Mouse (Mus musculus) lung, embryonic 16.5 days (tissue): Measurements from ENCODE around the gene Ube4b. TPM values are rescaled to one million over a fixed set of nuclear protein-coding genes. Genes with fewer than 3 reads are reported as not detected.
A peak's percentile ranks its signal among the peaks of the same experiment; 100 is the strongest.
"Not testable (repeated sequence)": the region's sequence is repeated elsewhere in the genome, so short reads cannot be mapped to it uniquely, and the experiment has no call there.

Source experiments
- ATAC-seq: fragments of 200-750 bp; cut with Nextera tagmentation; 2 replicates; pipeline ENCODE4 v1.8.0; 2017; ENCODE audit warnings: low read depth, mild to moderate bottlenecking, moderate library complexity
- H3K27ac ChIP-seq: fragments of 300-500 bp; sonication (generic); 2 replicates; pipeline ENCODE4 v1.5.1; 2014; ENCODE audit warnings: mild to moderate bottlenecking, control low read depth, low read length
- H3K27me3 ChIP-seq: fragments of 300-500 bp; sonication (generic); 2 replicates; pipeline ENCODE4 v1.6.1; 2014; ENCODE audit warnings: low read depth, low read length, mixed read lengths; ENCODE audit not compliant: control insufficient read depth, insufficient read depth
- H3K36me3 ChIP-seq: fragments of 300-500 bp; sonication (generic); 2 replicates; pipeline ENCODE4 v1.6.1; 2014; ENCODE audit warnings: low read length; ENCODE audit not compliant: control insufficient read depth, insufficient read depth
- H3K4me1 ChIP-seq: fragments of 300-500 bp; sonication (generic); replicated peaks from 2 replicates; pipeline ENCODE4 v1.6.1; 2014; ENCODE audit warnings: low read length, mixed read lengths; ENCODE audit not compliant: control insufficient read depth, insufficient read depth
- H3K4me2 ChIP-seq: fragments of 300-500 bp; sonication (generic); 2 replicates; pipeline ENCODE4 v1.6.1; 2014; ENCODE audit warnings: low read depth, low read length, control low read depth
- H3K4me3 ChIP-seq: fragments of 300-500 bp; sonication (generic); 2 replicates; pipeline ENCODE4 v1.5.1; 2014; ENCODE audit warnings: mild to moderate bottlenecking, low read length, control low read depth
- H3K9ac ChIP-seq: fragments of 300-500 bp; sonication (generic); 2 replicates; pipeline ENCODE4 v1.6.1; 2014; ENCODE audit warnings: low read length, control low read depth
- H3K9me3 ChIP-seq: fragments of 300-500 bp; sonication (generic); 2 replicates; pipeline ENCODE4 v1.6.1; 2016; ENCODE audit warnings: low read length; ENCODE audit not compliant: control insufficient read depth
- WGBS: fragments of 180-500 bp; shearing (Covaris S2); extraction: QIAGEN DNeasy Blood & Tissue Kit; methylation state at CpG from one replicate; pipeline ENCODE4 v1.1.7; 2014; 5-methylcytosine and 5-hydroxymethylcytosine counted together
- polyA plus RNA-seq: library from polyadenylated mRNA; unstranded; fragments of >200 nt; fragmentation: Nextera tagmentation; extraction: Ambion mirVana; gene quantifications from 2 replicates; pipeline ENCODE4 v1.2.1, GENCODE M21; 2015

Gene Ube4b
- 30.9 and 33.8 TPM in 2 replicates for polyA plus RNA-seq

- under 1% methylated on average over 44 of the region's 50 CpGs for WGBS
- peak; percentile 94 for ATAC-seq
- Histone ChIP-seq H3K9ac (peak within 1 kb of the TSS; percentile 95), H3K4me2 (peak within 1 kb of the TSS; percentile 91), H3K4me3 (peak within 1 kb of the TSS; percentile 95), H3K27ac (peak within 1 kb of the TSS; percentile 99), H3K9me3 (no peaks in the 10 kb centered on the region), H3K27me3 (no peaks in the 10 kb centered on the region), H3K4me1 (peaks cover 5% of the 10 kb centered on the region; the same call in 1 of the 2 replicates), H3K36me3 (no peaks in the 10 kb centered on the region)
These were observed at the start of gene Ube4b for GRCm38 (mm10) chr4:149426325-149427199. Gene Ube4b (minus strand): TSS chr4:149426749.

GRCm38 (mm10) chr4:149475096-149475495, 48.5 kb upstream of the Ube4b start:
- 51% methylated on average over 7 of the region's 7 CpGs for WGBS
- H3K27ac ChIP-seq, result no peak overlapping the region
- ATAC-seq, result no peak

GRCm38 (mm10) chr4:149469557-149469956, 43.0 kb upstream of the Ube4b start:
- Histone ChIP-seq H3K27me3 (no peaks in the 10 kb centered on the region), H3K4me1 (no peaks in the 10 kb centered on the region), H3K9me3 (no peaks in the 10 kb centered on the region), H3K27ac (no peak overlapping the region), H3K9ac (no peak overlapping the region), H3K36me3 (no peaks in the 10 kb centered on the region), H3K4me3 (no peak overlapping the region), H3K4me2 (no peak overlapping the region)
- WGBS, result 89% methylated on average over 3 of the region's 3 CpGs
- no peak for ATAC-seq

More at GRCm38 (mm10) chr4:149475096-149475495, 48.5 kb upstream of the Ube4b start:
- Histone ChIP-seq H3K36me3 (no peaks in the 10 kb centered on the region), H3K4me2 (no peak overlapping the region), H3K4me3 (no peak overlapping the region), H3K4me1 (no peaks in the 10 kb centered on the region), H3K9ac (no peak overlapping the region), H3K9me3 (no peaks in the 10 kb centered on the region), H3K27me3 (no peaks in the 10 kb centered on the region)

GRCm38 (mm10) chr4:149463435-149463950, 36.9 kb upstream of the Ube4b start:
- H3K4me2 ChIP-seq, result no peak overlapping the region
- H3K4me1 ChIP-seq, result no peaks in the 10 kb centered on the region
- ATAC-seq, result no peak

GRCm38 (mm10) chr4:149462305-149462971, 35.9 kb upstream of the Ube4b start:
- no peaks in the 10 kb centered on the region for H3K36me3 ChIP-seq
- no peak for ATAC-seq
- H3K4me3 ChIP-seq, result no peak overlapping the region
- no peak overlapping the region for H3K4me2 ChIP-seq
- WGBS, result 67% methylated on average over 6 of the region's 6 CpGs
- no peaks in the 10 kb centered on the region for H3K4me1 ChIP-seq
- no peak overlapping the region for H3K27ac ChIP-seq
- H3K27me3 ChIP-seq, result no peaks in the 10 kb centered on the region
- no peak overlapping the region for H3K9ac ChIP-seq
- H3K9me3 ChIP-seq, result no peaks in the 10 kb centered on the region

More at GRCm38 (mm10) chr4:149463435-149463950, 36.9 kb upstream of the Ube4b start:
- 61% methylated on average over 6 of the region's 6 CpGs for WGBS
- Histone ChIP-seq H3K36me3 (no peaks in the 10 kb centered on the region), H3K27me3 (no peaks in the 10 kb centered on the region), H3K9ac (no peak overlapping the region), H3K9me3 (no peaks in the 10 kb centered on the region), H3K27ac (no peak overlapping the region), H3K4me3 (no peak overlapping the region)

GRCm38 (mm10) chr4:149461579-149462304, 35.2 kb upstream of the Ube4b start:
- no peak overlapping the region for H3K9ac ChIP-seq
- no peak overlapping the region for H3K4me3 ChIP-seq
- no peaks in the 10 kb centered on the region for H3K9me3 ChIP-seq
- no peaks in the 10 kb centered on the region for H3K36me3 ChIP-seq
- no peaks in the 10 kb centered on the region for H3K4me1 ChIP-seq
- ATAC-seq, result no peak
- H3K4me2 ChIP-seq, result no peak overlapping the region
- 56% methylated on average over 6 of the region's 7 CpGs for WGBS
- no peak overlapping the region for H3K27ac ChIP-seq
- no peaks in the 10 kb centered on the region for H3K27me3 ChIP-seq

GRCm38 (mm10) chr4:149460475-149460874, 33.9 kb upstream of the Ube4b start:
- not testable (repeated sequence) for H3K9me3 ChIP-seq, ATAC-seq, H3K4me3 ChIP-seq, H3K4me1 ChIP-seq, H3K27me3 ChIP-seq, H3K4me2 ChIP-seq, H3K36me3 ChIP-seq, H3K27ac ChIP-seq, H3K9ac ChIP-seq
- 83% methylated on average over 2 of the region's 2 CpGs for WGBS

GRCm38 (mm10) chr4:149459425-149459824, 32.9 kb upstream of the Ube4b start:
- H3K4me1 ChIP-seq, result no peaks in the 10 kb centered on the region
- no peaks in the 10 kb centered on the region for H3K36me3 ChIP-seq
- no peak overlapping the region for H3K27ac ChIP-seq
- no peak for ATAC-seq
- H3K9ac ChIP-seq, result no peak overlapping the region
- H3K4me2 ChIP-seq, result no peak overlapping the region
- H3K4me3 ChIP-seq, result no peak overlapping the region
- H3K27me3 ChIP-seq, result no peaks in the 10 kb centered on the region
- 74% methylated on average over 1 of the region's 1 CpGs for WGBS
- no peaks in the 10 kb centered on the region for H3K9me3 ChIP-seq

- no peak for ATAC-seq
- WGBS, result 68% methylated on average over 5 of the region's 5 CpGs
- H3K4me2 ChIP-seq, result no peak overlapping the region
- no peak overlapping the region for H3K27ac ChIP-seq
- no peaks in the 10 kb centered on the region for H3K9me3 ChIP-seq
- H3K9ac ChIP-seq, result no peak overlapping the region
- no peaks in the 10 kb centered on the region for H3K36me3 ChIP-seq
- H3K27me3 ChIP-seq, result no peaks in the 10 kb centered on the region
- H3K4me3 ChIP-seq, result no peak overlapping the region
- no peaks in the 10 kb centered on the region for H3K4me1 ChIP-seq
These were observed 32.0 kb upstream of the Ube4b start for GRCm38 (mm10) chr4:149458526-149458925.
